Mouse (Mus musculus) adrenal gland, postnatal 25 days (tissue): ENCODE data around the gene Pheta2. TPM values are rescaled to one million over a fixed set of nuclear protein-coding genes. Genes with fewer than 3 reads are reported as not detected.
"Not testable (repeated sequence)": the region's sequence is repeated elsewhere in the genome, so short reads cannot be mapped to it uniquely, and the experiment has no call there.

Experiments used
- DNase-seq: peaks from one replicate; pipeline ENCODE4 v3.0.0; 2021; ENCODE audit warnings: mixed read lengths
- total RNA-seq: library from RNA; stranded (reverse); gene quantifications from 2 replicates; pipeline ENCODE4 v1.2.3, GENCODE M21; 2021

Gene Pheta2
- total RNA-seq, 1 experiment from 2014 or later: 0.49 TPM

DNA sequence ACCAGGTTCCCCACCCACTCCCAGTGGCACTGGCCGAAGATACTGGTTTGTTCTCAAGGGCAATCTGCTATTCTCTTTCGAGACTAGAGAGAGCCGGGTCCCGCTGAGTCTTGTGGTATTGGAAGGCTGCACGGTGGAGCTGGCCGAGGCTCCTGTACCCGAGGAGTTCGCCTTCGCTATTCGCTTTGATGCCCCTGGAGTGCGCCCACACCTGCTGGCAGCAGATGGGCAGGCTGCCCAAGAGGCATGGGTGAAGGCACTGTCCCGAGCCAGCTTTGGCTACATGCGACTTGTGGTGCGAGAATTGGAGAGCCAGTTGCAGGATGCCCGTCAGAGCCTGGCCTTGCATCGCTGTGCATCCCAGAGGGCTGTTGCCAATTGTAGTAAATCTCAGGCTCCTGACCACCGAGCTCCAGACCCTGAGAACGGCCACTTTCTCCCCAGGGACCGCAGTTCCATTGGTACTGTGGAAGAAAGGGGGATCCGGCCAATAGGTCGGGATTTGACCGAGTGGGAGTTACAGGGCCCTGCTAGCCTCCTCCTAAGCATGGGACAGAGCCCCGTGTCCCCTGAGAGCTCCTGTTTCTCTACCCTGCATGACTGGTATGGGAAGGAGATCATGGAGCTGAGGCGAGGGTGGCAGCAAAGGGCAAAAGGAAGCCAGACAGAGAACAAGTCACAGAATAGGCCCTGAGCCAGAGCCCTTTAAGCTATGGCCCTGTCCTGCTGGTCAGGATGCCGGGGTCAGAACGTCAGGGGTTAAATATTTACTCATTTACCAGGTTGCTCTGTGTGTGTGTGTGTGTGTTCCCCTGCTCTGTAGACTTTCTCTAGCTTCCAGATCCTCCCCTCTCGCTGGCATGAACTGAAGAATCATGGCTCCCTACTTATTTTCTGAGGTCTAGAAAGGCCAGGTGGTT, 4.9 kb downstream of the Pheta2 start:
- DNase-seq: no peak

DNA sequence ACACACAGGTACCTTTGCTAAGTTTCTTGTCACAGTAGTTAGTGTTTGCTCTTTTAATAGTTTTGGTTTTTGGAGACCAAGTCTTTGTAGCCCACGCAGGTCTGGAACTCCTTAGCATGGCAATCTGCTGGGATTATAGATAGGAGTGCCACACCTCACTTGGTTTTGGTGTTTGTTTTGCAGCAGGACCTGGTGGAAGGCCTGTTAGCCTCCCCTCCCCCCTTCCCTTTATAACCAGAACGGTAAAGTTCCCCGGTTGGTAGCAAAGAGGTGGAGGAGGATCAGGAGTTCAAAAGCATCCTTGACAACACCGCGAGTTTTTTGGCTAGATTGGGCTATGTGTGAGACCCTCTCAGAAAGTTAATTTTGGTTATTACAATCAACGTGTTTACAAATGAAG, 6.2 kb downstream of the Pheta2 start:
- no peak for DNase-seq

DNA sequence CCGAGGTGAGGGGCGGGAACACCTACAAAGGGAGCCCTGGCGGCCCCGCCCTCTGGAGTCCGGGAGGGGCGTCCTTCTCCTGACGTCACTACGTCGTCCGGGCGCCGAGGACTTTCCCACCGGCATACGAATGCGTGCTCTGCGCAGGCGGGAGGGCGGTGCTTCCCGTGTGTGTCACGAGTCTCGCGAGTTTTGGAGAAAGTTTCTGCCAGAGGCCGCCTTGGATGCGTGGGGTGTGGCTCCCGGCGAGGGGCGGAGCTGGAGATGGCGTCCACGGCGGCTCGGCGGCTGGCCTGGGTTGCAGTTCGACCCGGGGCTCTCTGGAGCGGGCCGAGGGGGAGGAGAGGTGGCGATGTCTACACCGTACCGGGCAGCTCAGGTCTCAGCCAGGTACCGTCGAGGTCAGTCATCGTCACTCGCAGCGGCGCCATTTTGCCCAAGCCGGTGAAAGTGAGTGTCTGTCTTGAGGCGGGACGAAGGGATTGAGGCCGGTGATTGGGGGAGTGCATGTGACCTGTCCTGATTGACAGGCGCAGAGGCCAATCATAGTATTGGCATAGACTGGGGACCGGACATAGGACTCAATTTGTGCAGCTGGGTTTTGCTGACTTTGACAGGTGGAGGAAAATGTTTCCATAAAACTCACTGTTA, 7.2 kb downstream of the Pheta2 start:
- DNase-seq: peak; percentile 95

DNA sequence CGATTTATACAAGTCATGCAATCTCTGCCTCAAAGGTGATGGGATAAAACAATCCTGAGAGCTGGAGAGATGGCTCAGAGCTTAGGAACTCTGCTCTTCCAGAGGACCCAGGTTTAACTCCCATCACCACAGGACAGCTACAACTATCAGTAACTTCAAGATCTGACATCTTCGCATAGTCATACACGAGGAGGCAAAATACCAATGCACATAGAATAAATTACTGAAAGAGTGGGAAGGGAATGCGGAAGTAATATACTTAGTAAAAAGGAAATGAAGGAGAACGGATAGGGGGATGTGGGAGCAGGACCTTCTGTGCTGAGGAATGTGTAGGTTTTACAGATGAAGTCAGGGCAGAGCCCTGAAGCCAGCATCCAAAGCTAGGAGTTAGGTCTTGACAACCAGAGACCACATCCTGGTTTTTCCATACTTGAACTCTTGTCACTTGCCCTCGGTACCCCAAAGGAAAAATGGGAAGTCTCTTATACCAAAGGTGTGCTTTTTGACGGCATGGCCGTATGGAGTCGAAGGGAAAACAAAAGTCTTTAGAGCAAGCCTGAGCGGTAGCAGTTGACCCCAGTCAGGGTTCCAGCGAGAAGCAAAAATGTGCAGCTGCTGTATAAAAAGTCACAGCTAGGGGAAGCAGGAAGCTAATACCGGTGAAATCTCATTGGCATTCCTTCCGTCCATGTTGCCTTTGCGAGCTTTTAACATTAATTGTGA, 8.0 kb downstream of the Pheta2 start:
- DNase-seq: no peak

DNA sequence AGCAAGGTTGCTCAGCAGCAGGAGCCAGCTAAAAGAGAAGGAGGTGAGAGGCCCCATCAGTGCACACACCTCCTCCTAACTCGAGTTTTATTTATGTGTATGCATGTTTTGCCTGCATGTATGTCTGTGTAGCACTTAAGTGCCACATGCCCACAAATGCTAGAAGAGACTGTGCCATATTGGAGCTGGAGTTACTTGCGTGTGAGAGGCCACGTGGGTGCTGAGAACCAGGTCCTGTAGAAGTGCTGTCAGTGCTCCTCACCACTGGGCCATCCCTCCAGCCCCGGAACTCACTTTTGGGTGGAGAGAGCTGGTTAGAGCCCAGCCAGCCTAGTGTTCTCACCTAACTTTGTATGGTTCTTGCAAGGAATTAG, 8.5 kb downstream of the Pheta2 start:
- DNase-seq: no peak

DNA sequence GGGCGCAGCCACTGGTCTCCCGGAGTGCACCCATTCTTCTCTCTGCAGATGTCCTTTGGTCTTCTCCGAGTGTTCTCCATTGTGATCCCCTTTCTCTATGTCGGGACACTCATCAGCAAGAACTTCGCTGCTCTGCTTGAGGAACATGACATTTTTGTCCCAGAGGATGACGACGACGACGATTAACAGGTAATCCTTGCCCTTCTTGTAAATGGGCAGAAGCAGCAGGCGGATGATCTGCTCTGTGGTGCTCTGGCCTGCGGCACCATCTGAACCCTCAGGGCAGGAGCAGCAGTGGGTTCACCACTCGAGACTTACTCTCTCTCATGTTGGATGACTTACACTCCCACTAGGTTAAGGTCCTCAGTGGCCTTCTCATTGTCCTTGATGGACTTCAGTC, 9.1 kb downstream of the Pheta2 start:
- no peak for DNase-seq

DNA sequence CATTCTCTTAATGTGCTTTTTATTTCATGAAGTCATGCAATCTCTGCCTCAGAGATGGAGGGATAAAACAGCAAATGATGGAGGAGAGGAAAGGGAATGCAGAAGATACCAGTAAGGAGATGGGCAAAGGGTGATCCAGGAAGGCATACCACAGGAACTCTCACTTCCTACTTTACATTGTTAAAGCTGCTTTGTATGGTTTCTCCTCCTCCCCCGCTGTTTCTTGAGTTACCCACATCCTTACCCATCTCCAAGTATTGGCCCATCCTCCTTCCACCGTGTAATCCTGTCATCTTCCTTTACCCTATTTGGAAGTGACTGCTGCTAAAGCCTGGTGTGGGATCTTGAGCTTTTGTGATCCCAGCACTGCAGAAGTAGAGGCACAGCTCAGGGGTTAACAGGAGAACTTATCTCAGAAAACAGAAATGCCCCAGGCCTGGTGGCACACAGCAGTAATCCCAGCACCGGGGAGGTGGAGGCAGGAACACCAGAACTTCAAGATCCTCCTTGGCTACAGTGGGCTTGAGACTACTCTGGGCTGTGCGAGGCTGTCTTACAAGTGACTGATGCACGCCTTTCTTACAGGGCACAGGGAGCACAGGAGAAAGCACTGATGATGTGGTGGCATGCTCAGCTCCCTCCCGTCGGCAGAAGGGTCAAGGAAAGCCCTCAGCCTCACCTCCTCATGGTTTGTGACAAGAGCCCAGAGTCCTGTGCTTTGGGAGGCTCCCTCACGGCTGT, 9.7 kb downstream of the Pheta2 start:
- DNase-seq: no peak

DNA sequence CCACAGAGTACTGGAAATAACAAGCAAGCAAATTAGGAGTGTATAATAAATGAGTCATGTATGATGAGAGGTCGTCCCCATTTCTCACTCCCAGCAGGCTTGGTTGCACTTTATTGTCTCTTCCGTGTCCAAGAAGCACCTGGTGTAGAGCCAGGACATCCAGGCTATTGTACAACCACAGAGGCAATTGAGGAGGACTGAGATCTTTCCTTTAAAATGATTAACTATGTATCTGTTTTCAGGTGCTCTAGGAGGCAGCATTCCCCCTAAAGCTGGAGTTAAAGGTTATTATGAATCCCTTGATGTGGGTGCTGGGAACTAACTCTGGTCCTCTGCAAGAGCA, 10.2 kb downstream of the Pheta2 start:
- DNase-seq: no peak

DNA sequence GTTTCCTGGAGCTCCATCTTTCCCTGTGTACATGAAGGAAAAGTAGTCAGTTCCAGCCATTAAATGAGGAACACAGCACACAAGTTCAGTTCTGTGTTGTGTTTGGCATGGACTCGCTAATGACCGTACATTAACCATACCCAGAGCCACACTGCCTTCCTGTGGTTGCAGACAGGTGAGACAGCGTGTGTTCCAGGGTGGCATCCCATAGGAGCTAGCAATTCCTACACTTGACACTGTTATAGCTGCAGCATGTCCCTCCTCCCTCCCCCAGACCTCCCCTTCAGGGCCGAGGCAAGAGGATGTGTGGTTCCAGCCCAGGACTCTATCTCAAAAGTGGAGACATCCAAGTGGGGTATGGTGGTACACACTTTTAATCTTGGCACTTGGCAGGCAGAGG, 11.6 kb downstream of the Pheta2 start:
- DNase-seq: no peak

DNA sequence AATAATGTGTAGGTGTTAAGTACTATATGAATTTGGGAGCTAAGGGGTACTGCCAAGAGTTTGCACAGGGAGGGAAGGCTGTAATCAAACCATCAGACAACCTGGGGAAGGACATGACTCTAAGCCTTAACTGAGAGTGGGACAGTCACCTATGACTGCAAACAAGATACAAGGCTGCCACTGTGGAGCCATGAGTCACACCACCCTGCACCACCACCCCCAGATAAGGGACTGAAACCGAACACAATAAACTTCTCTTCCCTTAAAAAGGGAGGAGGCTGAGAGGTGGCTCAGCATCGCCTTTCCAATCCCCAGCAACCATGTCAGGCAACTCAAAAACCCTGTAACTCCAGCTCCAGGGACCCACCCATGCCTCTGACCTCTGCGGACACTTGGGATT, 12.7 kb downstream of the Pheta2 start:
- no peak for DNase-seq

DNA sequence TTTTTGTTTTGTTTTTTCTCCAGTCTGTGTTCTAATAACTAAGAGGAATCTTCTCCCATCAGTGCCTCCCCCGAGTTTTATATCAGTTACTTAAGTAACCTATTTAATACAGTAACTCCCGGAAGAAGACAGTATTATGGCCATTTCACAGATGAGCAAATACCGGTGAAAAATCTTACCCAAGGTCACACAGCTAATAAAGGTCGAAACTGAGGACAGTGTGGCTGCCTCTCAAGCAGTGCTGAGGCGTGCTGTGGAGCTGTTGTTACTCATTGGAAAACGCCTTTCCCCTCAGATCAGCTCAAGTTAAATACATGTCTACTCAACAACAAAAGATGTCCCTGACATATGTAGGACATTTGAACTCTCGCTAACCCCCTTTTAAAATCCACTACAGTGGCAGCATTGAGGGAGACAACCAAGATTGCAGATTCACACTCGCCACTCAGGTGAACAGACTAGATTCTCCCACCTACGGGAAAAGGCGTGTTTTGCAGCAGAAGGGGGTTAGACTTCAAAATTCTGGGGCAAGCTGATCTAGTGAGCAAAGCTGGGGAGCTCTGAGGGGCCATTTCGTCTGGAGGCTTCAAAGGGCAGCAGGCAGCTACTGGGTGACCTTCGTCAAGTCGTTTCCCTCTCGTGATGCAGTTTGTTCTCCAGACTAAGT, 14.5 kb downstream of the Pheta2 start:
- no peak for DNase-seq

DNA sequence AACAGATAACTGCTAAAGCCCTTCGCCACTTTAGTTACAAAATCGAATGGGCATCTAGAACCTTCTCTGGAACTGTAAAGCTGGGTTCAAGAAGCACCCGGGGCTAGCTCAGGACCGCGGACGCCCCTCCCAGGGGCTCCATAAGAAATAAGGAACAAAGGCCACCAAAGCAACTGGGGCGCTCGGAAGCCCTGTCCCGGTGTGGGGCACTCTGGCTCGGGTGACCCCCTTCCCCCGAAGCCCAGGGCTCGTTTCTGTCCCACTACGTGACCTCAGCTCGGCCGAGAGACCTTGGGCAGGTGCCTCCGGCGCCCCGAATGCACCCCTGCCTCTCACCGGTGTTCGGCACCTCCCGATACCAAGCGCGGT, 15.0 kb downstream of the Pheta2 start:
- DNase-seq: no peak

DNA sequence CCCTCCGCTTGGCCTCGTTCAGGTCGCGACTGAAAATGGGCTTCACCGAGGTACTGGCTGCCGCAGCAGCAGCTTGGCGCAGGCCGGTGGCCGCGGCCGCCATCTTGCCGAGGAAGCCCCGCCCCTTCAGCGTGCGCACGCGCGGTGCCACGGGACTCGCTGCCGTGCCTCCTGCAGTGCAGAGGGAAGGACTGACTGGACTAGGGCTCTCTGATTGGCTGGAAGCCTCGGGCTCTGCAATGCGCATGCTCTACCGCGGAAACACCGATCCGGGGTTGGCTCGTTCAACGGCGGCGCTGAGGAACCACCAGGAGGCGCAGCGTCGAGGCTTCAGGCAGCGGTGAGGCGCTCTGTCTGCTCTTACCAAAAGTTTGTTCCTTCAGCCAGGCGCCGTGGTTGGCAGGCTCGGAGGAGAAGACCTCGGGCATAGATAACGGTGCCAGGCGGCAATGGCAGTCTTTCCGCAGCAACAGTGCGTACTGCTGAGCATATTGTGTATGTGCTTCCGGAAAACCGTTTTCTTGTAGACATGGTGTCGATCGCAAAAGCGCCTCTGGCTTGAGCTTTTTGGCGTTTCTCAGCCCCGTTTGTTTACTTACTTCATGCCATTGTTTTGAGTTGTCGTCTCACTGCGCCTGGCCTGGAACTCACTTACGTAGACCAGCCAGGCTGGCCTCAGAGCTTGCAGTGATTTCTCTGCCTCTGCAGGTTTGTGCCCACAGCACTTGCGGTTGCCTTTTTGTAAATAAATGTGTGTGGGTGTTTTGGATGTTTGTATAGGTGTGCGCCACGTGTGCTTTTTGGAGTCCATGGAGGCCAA, 15.6 kb downstream of the Pheta2 start, which contains the start of gene Ndufa6:
Ndufa6 (minus strand) TSS at position 197 of the 820 bp plus-strand sequence.
- DNase-seq: peak; percentile 97

DNA sequence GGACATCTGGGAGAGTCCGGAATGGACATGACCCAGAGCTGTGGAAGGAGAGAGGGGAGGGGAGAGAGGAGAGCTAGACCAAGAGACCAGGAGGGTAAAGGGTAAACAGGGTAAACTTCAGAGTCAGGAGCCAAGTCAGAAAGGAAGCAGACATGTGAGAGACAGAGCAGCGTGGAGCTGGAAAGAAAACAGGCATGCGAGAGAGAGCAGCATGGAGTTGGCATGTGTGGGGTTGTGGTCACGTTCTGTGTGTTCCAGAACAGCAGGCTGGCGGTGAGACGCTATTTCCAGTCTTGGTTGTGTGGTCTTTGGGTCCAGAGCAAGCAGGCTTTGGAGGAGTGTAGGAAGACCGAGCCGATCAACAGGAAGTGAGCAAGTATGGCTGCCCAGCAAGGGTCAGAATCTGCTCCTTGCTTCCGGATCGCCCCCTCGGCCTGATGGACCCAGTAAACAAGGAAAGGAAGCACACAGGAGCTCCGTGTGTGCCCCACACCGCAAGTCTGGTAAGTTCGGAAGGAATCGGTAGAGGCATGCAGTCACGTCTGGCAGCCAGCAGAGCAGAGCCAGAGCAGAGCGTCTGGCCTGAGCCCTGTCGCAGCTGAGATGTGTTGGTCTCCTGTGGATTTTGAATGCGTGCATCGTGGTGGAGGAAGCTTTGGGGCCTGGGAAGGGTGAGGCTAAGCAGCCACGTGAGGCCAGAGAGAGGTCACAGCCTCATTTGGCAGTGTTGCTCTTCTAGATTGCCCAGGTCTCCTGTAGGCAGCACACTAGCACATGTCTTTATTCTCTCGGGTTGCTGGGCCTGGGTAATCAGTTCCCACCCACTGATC, 19.9 kb downstream of the Pheta2 start:
- DNase-seq: no peak

DNA sequence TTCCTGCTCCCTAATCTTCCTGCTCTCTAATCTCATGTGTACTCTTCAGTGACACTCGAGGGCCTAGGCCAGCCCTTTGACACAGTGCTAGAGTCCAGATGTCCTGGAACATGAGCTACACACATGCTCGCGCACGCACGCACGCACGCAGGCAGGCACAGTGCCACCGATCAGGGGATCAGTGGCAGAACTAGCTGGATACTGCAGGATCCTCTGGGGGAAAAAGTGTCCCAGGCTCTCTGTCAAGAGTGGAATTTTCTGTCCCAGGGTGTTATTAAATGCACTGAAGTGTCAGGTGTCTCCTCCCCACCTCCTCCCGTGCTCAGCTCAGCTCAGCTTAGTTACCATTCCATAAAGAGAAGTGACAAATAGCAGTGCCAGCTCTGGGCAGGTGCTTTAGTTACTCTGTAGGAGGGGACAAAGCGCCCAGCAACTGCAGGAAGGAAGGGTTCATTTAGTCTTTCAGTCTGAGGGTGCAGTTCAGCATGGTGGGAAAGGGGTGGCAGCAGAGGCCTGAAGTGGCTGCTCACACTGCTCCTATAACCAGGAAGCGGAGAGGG, 22.8 kb downstream of the Pheta2 start:
- DNase-seq: no peak

DNA sequence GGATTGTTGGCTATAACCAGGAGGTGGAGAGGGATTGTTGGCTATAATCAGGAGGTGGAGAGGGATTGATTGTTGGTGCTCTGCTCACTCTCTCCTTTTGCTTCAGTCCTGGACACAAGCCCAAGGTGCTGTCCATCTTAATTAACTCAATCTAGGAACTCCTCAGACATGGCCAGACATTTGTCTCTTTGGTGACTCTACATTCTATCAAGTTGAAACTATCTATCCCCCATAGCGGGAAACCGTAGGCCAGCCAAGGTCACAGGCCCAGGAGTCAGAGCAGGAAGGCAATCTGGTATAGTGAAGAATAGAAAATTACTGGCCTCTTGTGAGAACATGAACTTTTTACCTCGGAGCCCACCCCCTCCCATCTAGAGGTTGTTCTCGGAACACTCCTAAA, 23.5 kb downstream of the Pheta2 start:
- no peak for DNase-seq

DNA sequence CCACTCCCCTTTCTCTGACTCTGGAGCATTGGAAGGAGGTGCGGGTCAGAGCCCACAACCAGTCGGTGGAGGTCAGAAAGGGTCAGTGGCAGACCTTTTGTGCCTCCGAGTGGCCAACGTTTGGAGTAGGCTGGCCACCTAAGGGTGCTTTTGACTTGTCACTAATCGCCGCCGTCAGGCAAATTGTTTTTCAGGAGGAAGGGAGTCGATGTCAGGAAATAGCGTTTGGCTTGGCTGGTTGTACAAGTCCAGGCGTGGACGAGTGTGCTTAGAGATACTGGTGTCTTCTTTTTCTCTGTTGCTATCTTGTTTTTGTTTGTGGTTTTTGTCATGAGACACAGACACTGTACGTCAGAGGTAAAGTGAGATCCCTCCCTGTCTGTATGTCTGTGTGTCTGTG, 25.1 kb downstream of the Pheta2 start:
- DNase-seq: not testable (repeated sequence)

DNA sequence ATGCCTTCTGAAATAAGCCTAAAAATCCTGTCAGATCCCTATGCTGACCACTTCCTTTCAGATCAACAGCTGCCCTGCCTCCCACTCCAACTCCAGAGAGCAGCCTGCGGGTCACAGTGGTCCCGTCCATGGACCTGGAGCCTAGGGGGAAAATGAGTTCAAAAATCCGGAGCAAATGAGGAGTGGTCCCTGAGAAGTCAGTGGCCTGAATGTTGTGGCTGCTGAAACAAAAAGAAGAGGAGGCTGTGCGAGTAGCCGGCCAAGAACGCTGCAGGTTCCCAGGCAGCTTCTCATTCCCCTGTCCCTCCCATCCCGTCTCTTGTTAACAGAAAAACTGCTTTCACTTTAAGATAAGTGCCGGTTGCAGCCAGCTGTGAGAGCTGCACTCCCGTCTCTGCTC, 25.8 kb downstream of the Pheta2 start:
- not testable (repeated sequence) for DNase-seq

DNA sequence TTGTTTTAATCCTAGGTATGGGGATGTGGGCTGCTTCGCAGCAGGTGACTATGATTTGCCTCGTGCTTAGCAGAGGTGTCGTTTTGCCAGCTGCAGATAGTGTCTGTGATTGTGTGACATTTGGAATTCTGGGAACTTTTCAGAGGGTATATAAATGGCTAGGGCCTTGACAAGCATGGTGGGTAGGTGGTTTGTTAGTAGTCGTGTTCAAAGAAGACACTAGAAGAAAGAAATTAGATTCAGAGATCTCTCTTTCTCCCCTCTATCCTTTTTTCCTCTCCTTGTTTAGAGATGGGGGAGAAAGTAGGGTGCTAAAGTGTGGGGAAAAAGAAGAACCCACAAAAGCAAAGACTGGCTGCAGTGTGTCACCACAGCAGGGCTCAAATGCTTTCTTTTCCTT, 29.4 kb downstream of the Pheta2 start:
- no peak for DNase-seq

DNA sequence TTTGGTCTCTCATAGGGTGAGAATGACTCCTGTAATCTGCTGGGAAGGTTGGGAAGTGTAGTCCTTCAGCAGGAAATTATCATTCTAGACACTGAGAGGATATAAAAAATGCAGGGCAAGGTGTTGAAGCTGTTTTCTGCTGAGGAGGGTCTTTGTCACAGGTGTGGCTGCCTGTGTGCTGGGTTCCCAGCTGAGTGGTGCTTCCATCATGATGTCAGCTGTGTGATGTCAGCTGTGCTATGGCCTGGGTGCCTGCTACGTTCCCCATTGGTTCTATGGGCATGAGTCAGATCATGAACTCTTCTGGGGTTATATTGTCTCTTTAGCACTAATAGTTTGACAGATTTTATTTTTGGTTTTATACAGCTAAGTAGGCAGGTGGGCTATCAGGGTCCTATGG, 30.1 kb downstream of the Pheta2 start:
- DNase-seq: no peak
